Mouse (Mus musculus): ENCODE data around the gene Gm21560.
A peak's percentile ranks its signal among the peaks of the same experiment; 100 is the strongest.
"Not testable (repeated sequence)": the region's sequence is repeated elsewhere in the genome, so short reads cannot be mapped to it uniquely, and the experiment has no call there.

The Gm21560 gene

GRCm38 (mm10) chr14:6219192-6219591 lies at the start of gene Gm21560:
TSS of gene Gm21560 (minus strand) at chr14:6219292.
- not testable (repeated sequence) for DNase-seq (ENCODE audit: inconsistent age in 2 of 2, low spot score in 1 of 2)

GRCm38 (mm10) chr14:6163538-6163937 lies 55.6 kb downstream of the Gm21560 start:
- DNase-seq (ENCODE audit: inconsistent age in 2 of 2, low spot score in 1 of 2), result peak in 1 of 2 experiments; percentile 14

GRCm38 (mm10) chr14:6161085-6161484 lies 58.0 kb downstream of the Gm21560 start:
- DNase-seq (ENCODE audit: inconsistent age in 2 of 2, low spot score in 1 of 2), result not testable (repeated sequence)
